Mouse (Mus musculus) E14TG2a.4 (cell line): ENCODE results near the gene Nfatc4.

Source experiments
- CTCF ChIP-seq: conservative IDR thresholded peaks from 2 replicates; pipeline ENCODE4 v1.5.1; 2014; ENCODE audit warnings: low read length
- POU5F1 ChIP-seq: IDR thresholded peaks from 2 replicates; pipeline ENCODE4 v1.6.1; 2014; ENCODE audit warnings: low read length, borderline replicate concordance

DNA sequence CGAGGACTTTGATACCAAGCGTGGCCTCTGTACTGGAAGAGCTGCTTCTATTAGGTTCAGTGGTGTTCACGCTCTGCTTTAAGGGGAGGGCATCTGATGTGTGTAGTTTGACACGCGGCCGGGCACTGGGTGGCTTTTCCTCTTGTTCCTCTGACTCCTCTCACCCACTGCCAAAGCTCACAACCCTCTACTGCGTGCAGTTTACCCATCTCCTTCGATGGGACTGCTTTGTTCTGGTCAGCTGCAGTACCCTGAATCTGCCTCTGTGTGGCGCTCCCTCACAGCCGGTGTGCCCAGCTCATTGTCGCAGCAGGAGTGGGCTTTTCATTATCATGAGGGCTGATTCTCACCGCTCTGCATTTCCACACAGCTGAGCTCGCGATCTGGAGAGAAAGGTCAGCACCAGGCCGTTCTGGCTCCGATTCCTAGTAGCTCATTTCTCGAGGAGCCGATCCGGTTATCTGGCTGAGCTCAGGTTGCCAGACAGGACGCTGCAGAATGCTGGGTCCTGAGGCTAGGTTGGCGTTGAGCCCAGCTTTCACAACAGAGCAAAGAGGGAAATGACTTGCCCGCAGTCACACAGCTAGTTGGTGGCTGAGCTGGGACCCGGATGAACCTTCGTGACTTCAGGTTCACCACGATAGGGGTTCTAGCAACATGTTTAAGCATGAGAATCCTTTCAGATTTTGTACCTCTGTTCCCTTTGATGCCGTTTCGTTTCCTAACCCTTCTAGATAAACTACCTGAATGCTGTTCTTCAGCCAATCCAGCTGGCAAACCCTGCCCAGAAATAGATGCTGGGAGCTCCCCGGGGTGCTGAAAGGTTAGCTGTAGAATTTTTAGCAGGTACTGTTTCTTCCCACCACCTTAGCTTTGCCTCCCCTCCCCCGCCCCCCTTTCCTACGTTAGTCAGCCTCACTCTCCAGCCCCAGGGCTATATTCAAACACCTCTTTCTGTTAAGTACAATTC lies 51.1 kb downstream of the Nfatc4 start:
- TF ChIP-seq CTCF (peak; percentile 96), POU5F1 (no peak)
